Mouse (Mus musculus) lung, adult 2 months (tissue): ENCODE data around the gene Lrrc1.

ENCODE experiments used
- CTCF ChIP-seq: fragments of 200-500 bp; IDR thresholded peaks from 2 replicates; pipeline ENCODE4 v1.5.1; 2011; ENCODE audit warnings: mild to moderate bottlenecking, low read length, control low read depth; ENCODE audit not compliant: insufficient read depth
- POLR2A ChIP-seq: fragments of 200-500 bp; IDR thresholded peaks from 2 replicates; pipeline ENCODE4 v1.6.1; 2011; ENCODE audit warnings: low read depth, mild to moderate bottlenecking, control low read depth, low read length, borderline replicate concordance; ENCODE audit errors: extremely low read depth

DNA sequence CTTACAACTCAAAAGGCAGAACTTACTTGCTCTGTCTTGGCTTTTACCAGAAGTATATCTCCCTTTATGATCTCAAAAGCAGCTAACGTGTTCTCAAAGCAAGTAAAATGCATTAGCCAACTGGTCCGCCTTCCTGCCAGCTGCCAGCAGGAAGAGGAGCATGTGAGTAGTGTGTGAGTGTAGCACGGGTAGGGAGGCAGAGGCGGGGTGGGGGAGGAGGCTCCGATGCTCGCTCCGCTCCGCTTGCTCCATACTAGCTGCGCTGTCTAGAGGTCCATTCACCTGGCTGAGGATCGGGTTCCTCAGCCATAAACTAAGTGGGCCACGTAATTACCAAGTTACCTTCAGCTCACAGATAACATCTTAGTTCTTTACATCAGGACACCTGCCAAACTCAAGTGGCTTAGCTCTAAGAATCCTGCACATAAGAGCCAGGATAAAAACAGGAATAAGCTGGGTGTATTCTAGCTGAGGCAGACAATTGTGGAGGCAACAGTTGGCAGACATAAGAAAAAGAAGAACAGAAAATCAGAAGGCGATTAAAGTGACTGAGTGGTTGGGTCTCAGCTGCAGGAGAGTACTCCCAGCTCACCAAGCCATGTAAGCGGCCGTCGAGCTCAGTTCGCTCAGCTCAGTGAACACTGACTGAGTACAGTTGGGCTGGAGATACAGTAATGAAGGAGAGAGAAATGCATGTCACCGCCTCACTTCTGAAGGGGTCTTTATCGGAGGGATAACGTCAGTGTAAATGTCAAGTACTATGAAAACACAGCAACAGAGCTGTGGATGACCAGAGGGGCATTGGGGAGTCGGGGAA, 74.7 kb downstream of the Lrrc1 start:
- TF ChIP-seq POLR2A (no peak), CTCF (no peak)
